Mouse (Mus musculus): ENCODE results near the gene Slfn8. TPM values are rescaled to one million over a fixed set of nuclear protein-coding genes. Genes with fewer than 3 reads are reported as not detected.
"Not testable (repeated sequence)": the region's sequence is repeated elsewhere in the genome, so short reads cannot be mapped to it uniquely, and the experiment has no call there.

The Slfn8 gene
- polyA plus RNA-seq, 1 experiment from 2014 or later = 0.62 TPM

- peak overlapping the region; percentile 69 for H3K9ac ChIP-seq
- not testable (repeated sequence) for H3K27me3 ChIP-seq, H3K36me3 ChIP-seq, H3K9me3 ChIP-seq
- H3K4me2 ChIP-seq = peak overlapping the region; percentile 72
- WGBS = 9% methylated on average over 19 of the region's 19 CpGs
- peaks cover 21% of the 10 kb centered on the region for H3K4me1 ChIP-seq
- H3K4me3 ChIP-seq = peak overlapping the region; percentile 48
- 0 out of 2 replicates have a peak overlapping the region, but pooled peaks have one; percentile 58 for H3K27ac ChIP-seq
- ATAC-seq (ENCODE audit: insufficient number of reproducible peaks, insufficient read depth, low FRiP score, low TSS enrichment, low read depth) = peak; percentile 67; the same call in 1 of the 2 replicates
Measured at GRCm38 (mm10) chr11:82990612-82991385, 29.8 kb downstream of the Slfn8 start.

- peaks cover 13% of the 10 kb centered on the region for H3K36me3 ChIP-seq
- no peak overlapping the region for H3K27ac ChIP-seq
- H3K9ac ChIP-seq = peak overlapping the region; percentile 36; the same call in 1 of the 2 replicates
- H3K4me3 ChIP-seq = peak overlapping the region; percentile 48
- peaks cover 21% of the 10 kb centered on the region for H3K4me1 ChIP-seq
- H3K9me3 ChIP-seq = no peaks in the 10 kb centered on the region
- H3K4me2 ChIP-seq = peak overlapping the region; percentile 72
- H3K27me3 ChIP-seq = no peaks in the 10 kb centered on the region
- no peak for ATAC-seq (ENCODE audit: insufficient number of reproducible peaks, insufficient read depth, low FRiP score, low TSS enrichment, low read depth)
- 30% methylated on average over 12 of the region's 12 CpGs for WGBS
Measured at GRCm38 (mm10) chr11:82989357-82989756, 31.3 kb downstream of the Slfn8 start.

- 91% methylated on average over 6 of the region's 6 CpGs for WGBS
- H3K27me3 ChIP-seq = no peaks in the 10 kb centered on the region
- H3K9ac ChIP-seq = no peak overlapping the region
- H3K4me1 ChIP-seq = peaks cover 21% of the 10 kb centered on the region
- no peak overlapping the region for H3K4me2 ChIP-seq
- H3K27ac ChIP-seq = no peak overlapping the region
- H3K36me3 ChIP-seq = peaks cover 18% of the 10 kb centered on the region
- ATAC-seq (ENCODE audit: insufficient number of reproducible peaks, insufficient read depth, low FRiP score, low TSS enrichment, low read depth) = no peak
- no peaks in the 10 kb centered on the region for H3K9me3 ChIP-seq
- H3K4me3 ChIP-seq = no peak overlapping the region
Measured at GRCm38 (mm10) chr11:82987621-82988020, 33.0 kb downstream of the Slfn8 start.

DNA sequence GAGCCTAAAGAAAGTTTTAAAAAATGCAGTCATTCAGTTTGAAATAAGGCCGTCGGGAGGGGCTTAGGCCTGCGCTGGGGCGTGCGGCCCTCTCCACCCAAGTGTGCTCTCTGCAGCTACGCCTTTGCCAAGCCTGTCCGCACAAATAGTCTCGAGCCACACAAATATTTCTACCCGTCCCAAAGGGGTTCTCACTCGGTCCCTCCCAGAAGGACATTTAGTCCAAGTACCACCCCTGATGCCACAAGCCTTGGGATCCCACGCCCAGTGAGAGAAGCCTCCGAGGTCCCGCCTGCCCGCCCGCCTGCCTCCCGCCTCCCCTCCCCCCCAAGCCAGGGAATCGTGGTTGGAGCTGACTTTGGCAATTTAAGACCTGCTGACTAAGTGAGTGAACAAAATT is 37.4 kb downstream of the Slfn8 start:
- no peak overlapping the region for H3K4me2 ChIP-seq
- H3K27ac ChIP-seq = no peak overlapping the region
- H3K36me3 ChIP-seq = peaks cover 47% of the 10 kb centered on the region
- H3K4me1 ChIP-seq = no peaks in the 10 kb centered on the region
- H3K27me3 ChIP-seq = no peaks in the 10 kb centered on the region
- WGBS = 81% methylated on average over 17 of the region's 17 CpGs
- ATAC-seq (ENCODE audit: insufficient number of reproducible peaks, insufficient read depth, low FRiP score, low TSS enrichment, low read depth) = no peak
- H3K9ac ChIP-seq = no peak overlapping the region
- H3K4me3 ChIP-seq = no peak overlapping the region
- no peaks in the 10 kb centered on the region for H3K9me3 ChIP-seq

- not testable (repeated sequence) for H3K4me3 ChIP-seq; H3K9me3 ChIP-seq; H3K9ac ChIP-seq; H3K27ac ChIP-seq; H3K27me3 ChIP-seq; H3K4me1 ChIP-seq; H3K4me2 ChIP-seq; ATAC-seq (ENCODE audit: insufficient number of reproducible peaks, insufficient read depth, low FRiP score, low TSS enrichment, low read depth)
- peaks cover 47% of the 10 kb centered on the region for H3K36me3 ChIP-seq
- WGBS = 84% methylated on average over 2 of the region's 2 CpGs
Measured at GRCm38 (mm10) chr11:82982409-82982808, 38.2 kb downstream of the Slfn8 start.

- 28% methylated on average over 5 of the region's 5 CpGs for WGBS
- H3K4me2 ChIP-seq = no peak overlapping the region
- H3K4me1 ChIP-seq = peaks cover 20% of the 10 kb centered on the region
- no peaks in the 10 kb centered on the region for H3K9me3 ChIP-seq
- H3K27ac ChIP-seq = no peak overlapping the region
- no peaks in the 10 kb centered on the region for H3K36me3 ChIP-seq
- no peak overlapping the region for H3K4me3 ChIP-seq
- no peaks in the 10 kb centered on the region for H3K27me3 ChIP-seq
- no peak for ATAC-seq (ENCODE audit: insufficient number of reproducible peaks, insufficient read depth, low FRiP score, low TSS enrichment, low read depth)
- no peak overlapping the region for H3K9ac ChIP-seq
Measured at GRCm38 (mm10) chr11:82973916-82974315, 46.7 kb downstream of the Slfn8 start.

GRCm38 (mm10) chr11:82971590-82971974 is 49.0 kb downstream of the Slfn8 start:
- Histone ChIP-seq H3K4me3 (peak overlapping the region; percentile 31), H3K4me2 (peak overlapping the region; percentile 62), H3K4me1 (peaks cover 20% of the 10 kb centered on the region), H3K36me3 (no peaks in the 10 kb centered on the region), H3K9ac (peak overlapping the region; percentile 59; the same call in 1 of the 2 replicates), H3K9me3 (no peaks in the 10 kb centered on the region), H3K27ac (peak overlapping the region; percentile 57; the same call in 1 of the 2 replicates), H3K27me3 (no peaks in the 10 kb centered on the region)
- WGBS = 67% methylated on average over 11 of the region's 11 CpGs
- ATAC-seq (ENCODE audit: insufficient number of reproducible peaks, insufficient read depth, low FRiP score, low TSS enrichment, low read depth) = no peak

- peak overlapping the region; percentile 62 for H3K4me2 ChIP-seq
- no peaks in the 10 kb centered on the region for H3K9me3 ChIP-seq
- peak overlapping the region; percentile 59 for H3K9ac ChIP-seq
- H3K27ac ChIP-seq = peak overlapping the region; percentile 57
- H3K27me3 ChIP-seq = no peaks in the 10 kb centered on the region
- H3K36me3 ChIP-seq = no peaks in the 10 kb centered on the region
- no peak for ATAC-seq (ENCODE audit: insufficient number of reproducible peaks, insufficient read depth, low FRiP score, low TSS enrichment, low read depth)
- peak overlapping the region; percentile 31 for H3K4me3 ChIP-seq
- WGBS = 5% methylated on average over 31 of the region's 31 CpGs
- peaks cover 20% of the 10 kb centered on the region for H3K4me1 ChIP-seq
Measured at GRCm38 (mm10) chr11:82970712-82971589, 49.7 kb downstream of the Slfn8 start.

GRCm38 (mm10) chr11:82962215-82962614 is 58.4 kb downstream of the Slfn8 start:
- H3K9ac ChIP-seq = no peak overlapping the region
- no peak overlapping the region for H3K27ac ChIP-seq
- no peaks in the 10 kb centered on the region for H3K27me3 ChIP-seq
- 85% methylated on average over 8 of the region's 8 CpGs for WGBS
- H3K4me3 ChIP-seq = no peak overlapping the region
- no peaks in the 10 kb centered on the region; the same call in 1 of the 2 replicates for H3K4me1 ChIP-seq
- no peak overlapping the region for H3K4me2 ChIP-seq
- no peak for ATAC-seq (ENCODE audit: insufficient number of reproducible peaks, insufficient read depth, low FRiP score, low TSS enrichment, low read depth)
- H3K36me3 ChIP-seq = no peaks in the 10 kb centered on the region
- no peaks in the 10 kb centered on the region for H3K9me3 ChIP-seq

- H3K27ac ChIP-seq = no peak overlapping the region
- WGBS = 37% methylated on average over 2 of the region's 2 CpGs
- H3K4me2 ChIP-seq = no peak overlapping the region
- no peak overlapping the region for H3K4me3 ChIP-seq
- H3K9ac ChIP-seq = no peak overlapping the region
- H3K27me3 ChIP-seq = no peaks in the 10 kb centered on the region
- H3K4me1 ChIP-seq = no peaks in the 10 kb centered on the region; the same call in 1 of the 2 replicates
- H3K36me3 ChIP-seq = no peaks in the 10 kb centered on the region
- no peaks in the 10 kb centered on the region for H3K9me3 ChIP-seq
- no peak for ATAC-seq (ENCODE audit: insufficient number of reproducible peaks, insufficient read depth, low FRiP score, low TSS enrichment, low read depth)
Measured at GRCm38 (mm10) chr11:82961743-82962142, 58.9 kb downstream of the Slfn8 start.

DNA sequence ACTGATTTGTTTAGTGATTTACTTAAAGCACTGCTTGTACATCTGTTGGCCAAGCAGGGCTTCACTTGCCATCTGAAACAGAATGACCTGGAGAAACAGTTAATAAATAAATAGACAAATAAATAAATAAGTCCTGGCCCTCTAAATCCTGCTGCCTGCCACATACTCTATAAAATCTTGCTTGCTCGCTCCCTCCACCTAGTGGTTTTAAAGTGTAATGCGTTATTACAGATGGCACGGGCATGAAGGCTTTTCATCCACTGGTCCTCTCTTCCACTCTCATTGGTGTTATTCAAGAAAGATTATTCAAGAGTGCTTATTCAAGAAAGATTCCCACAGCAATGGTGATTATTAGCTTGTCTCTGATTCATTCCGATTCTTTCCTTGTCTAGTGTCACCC is 61.0 kb downstream of the Slfn8 start:
- no peak overlapping the region for H3K9ac ChIP-seq
- H3K4me2 ChIP-seq = no peak overlapping the region
- H3K4me1 ChIP-seq = no peaks in the 10 kb centered on the region; the same call in 1 of the 2 replicates
- 14% methylated on average over 4 of the region's 4 CpGs for WGBS
- no peak for ATAC-seq (ENCODE audit: insufficient number of reproducible peaks, insufficient read depth, low FRiP score, low TSS enrichment, low read depth)
- H3K4me3 ChIP-seq = no peak overlapping the region
- peaks cover 5% of the 10 kb centered on the region for H3K27me3 ChIP-seq
- H3K36me3 ChIP-seq = no peaks in the 10 kb centered on the region
- no peaks in the 10 kb centered on the region for H3K9me3 ChIP-seq
- no peak overlapping the region for H3K27ac ChIP-seq
